ENCODE assay signal across 25 mouse cellular contexts in genomic region chr2:180097585-180097984, GRCm38 (mm10). TPM values are rescaled to one million over a fixed set of nuclear protein-coding genes. Genes with fewer than 3 reads are reported as not detected.
A peak's percentile ranks its signal among the peaks of the same experiment; 100 is the strongest.
DNase-seq lines count a peak whose midpoint lies in the region; ATAC-seq lines count a peak whose summit lies in the region.
"Had no signal": no experiment of that assay in that cellular context is flagged by ENCODE, and none has a peak within 500 bp of the region (broad histone marks: within the 10 kb centered on the region; RNA-seq: fewer than 3 reads in every experiment).

No protein-coding gene starts in this region.

- ATAC-seq in forebrain, embryonic 13.5 days, result peak; percentile 42; the same call in 1 of the 2 replicates
- ATAC-seq in neural tube, embryonic 15.5 days (ENCODE audit: low FRiP score), result peak; percentile 39; the same call in 1 of the 2 replicates
- ATAC-seq: CD4-positive, CD25-positive, alpha-beta regulatory T cell, adult 4 months; intestine, postnatal 0 days; Patski had no signal

- H3K36me3 ChIP-seq in forebrain, embryonic 13.5 days (ENCODE audit: poor library complexity, severe bottlenecking), result no peaks in the 10 kb centered on the region
- no peaks in the 10 kb centered on the region for H3K36me3 ChIP-seq in neural tube, embryonic 15.5 days
- H3K36me3 ChIP-seq: embryonic facial prominence, embryonic 10.5 days; heart, embryonic 13.5 days; limb, embryonic 13.5 days; liver, embryonic 13.5 days had no signal

- peaks cover 47% of the 10 kb centered on the region for H3K27me3 ChIP-seq in forebrain, embryonic 13.5 days
- peaks cover 45% of the 10 kb centered on the region for H3K27me3 ChIP-seq in neural tube, embryonic 15.5 days (replicated peaks)

- 39% methylated on average over 3 of the region's 3 CpGs for WGBS in forebrain, embryonic 13.5 days
- 39% methylated on average over 3 of the region's 3 CpGs for WGBS in neural tube, embryonic 15.5 days

- H3K4me3 ChIP-seq in forebrain, embryonic 13.5 days, result no peak overlapping the region
- no peak overlapping the region for H3K4me3 ChIP-seq in neural tube, embryonic 15.5 days (replicated peaks)
- H3K4me3 ChIP-seq: embryonic facial prominence, embryonic 10.5 days; heart, adult 2 months; heart, embryonic 13.5 days; limb, embryonic 13.5 days; liver, embryonic 13.5 days had no signal

- peaks cover 40% of the 10 kb centered on the region for H3K4me1 ChIP-seq in forebrain, embryonic 13.5 days
- H3K4me1 ChIP-seq in neural tube, embryonic 15.5 days, result peaks cover 10% of the 10 kb centered on the region

- 0 out of 2 replicates have a peak overlapping the region, but pooled peaks have one; percentile 0 for H3K9ac ChIP-seq in forebrain, embryonic 13.5 days
- no peak overlapping the region for H3K9ac ChIP-seq in neural tube, embryonic 15.5 days (replicated peaks)
- H3K9ac ChIP-seq: heart, embryonic 13.5 days; limb, embryonic 13.5 days; liver, embryonic 13.5 days had no signal

- H3K27ac ChIP-seq in forebrain, embryonic 13.5 days, result peak overlapping the region; percentile 38
- H3K27ac ChIP-seq in neural tube, embryonic 15.5 days (replicated peaks), result no peak overlapping the region
- H3K27ac ChIP-seq: embryonic facial prominence, embryonic 10.5 days; heart, adult 2 months; heart, embryonic 13.5 days; limb, embryonic 13.5 days; liver, embryonic 13.5 days had no signal

- H3K9me3 ChIP-seq in forebrain, embryonic 13.5 days (replicated peaks), result no peaks in the 10 kb centered on the region
- no peaks in the 10 kb centered on the region for H3K9me3 ChIP-seq in neural tube, embryonic 15.5 days (replicated peaks)
- H3K9me3 ChIP-seq: embryonic facial prominence, embryonic 10.5 days; heart, embryonic 13.5 days; limb, embryonic 13.5 days; liver, embryonic 13.5 days had no signal

- peak; percentile 88 for DNase-seq in heart, adult 11 months
- DNase-seq in heart, postnatal 4 days, result no peak
- DNase-seq in thymus, postnatal 14 days, result peak; percentile 30
- DNase-seq in thymus, postnatal 25 days, result no peak
- no peak for DNase-seq in kidney, postnatal 25 days
- DNase-seq: adrenal gland, postnatal 36 days; cerebellum, adult 9-10 months; gastrocnemius, postnatal 25 days; heart, adult 2 months; heart, postnatal 14 days; kidney, postnatal 36 days; liver, embryonic 13.5 days; lung, adult 2 months; midbrain, embryonic 14.5 days; right cerebral cortex, postnatal 14 days; spleen, adult 18-20 months had no signal

- H3K4me2 ChIP-seq in forebrain, embryonic 13.5 days, result no peak overlapping the region
- H3K4me2 ChIP-seq in neural tube, embryonic 15.5 days, result no peak overlapping the region
- H3K4me2 ChIP-seq: heart, embryonic 13.5 days; limb, embryonic 13.5 days; liver, embryonic 13.5 days had no signal

RNA-seq across cellular contexts. Expression of gene Hrh3, which starts 6.7 kb away (rescaled TPM):
- not detected for total RNA-seq in heart, postnatal 4 days (2021)
- 2.3 and 2.8 TPM in 2 replicates for polyA plus RNA-seq in forebrain, embryonic 13.5 days (2015; fragmentation: Nextera tagmentation; extraction: Ambion mirVana)
- 1.3 and 1.9 TPM in 2 replicates for polyA plus RNA-seq in neural tube, embryonic 15.5 days (2015; fragmentation: Nextera tagmentation; extraction: Ambion mirVana)
- total RNA-seq: gastrocnemius, postnatal 25 days; heart, postnatal 14 days had no signal
- polyA plus RNA-seq: CD4-positive, CD25-positive, alpha-beta regulatory T cell, adult 4 months; heart, embryonic 13.5 days; intestine, postnatal 0 days; kidney, embryonic 14.5 days; limb, embryonic 13.5 days; liver, embryonic 13.5 days had no signal

RNA-seq across cellular contexts. Expression of gene Osbpl2, which starts 21.5 kb away (rescaled TPM):
- total RNA-seq in heart, postnatal 4 days (2021), result 10 to 100 TPM; 28.5 to 28.6 TPM
- polyA plus RNA-seq in forebrain, embryonic 13.5 days (2015; fragmentation: Nextera tagmentation; extraction: Ambion mirVana), result 48.8 and 53.1 TPM in 2 replicates
- polyA plus RNA-seq in neural tube, embryonic 15.5 days (2015; fragmentation: Nextera tagmentation; extraction: Ambion mirVana), result 63.8 and 71.8 TPM in 2 replicates

RNA-seq across cellular contexts. Expression of gene Mtg2, which starts 27.2 kb away (rescaled TPM):
- 10 to 100 TPM; 14.2 to 16.5 TPM for total RNA-seq in heart, postnatal 4 days (2021)
- polyA plus RNA-seq in forebrain, embryonic 13.5 days (2015; fragmentation: Nextera tagmentation; extraction: Ambion mirVana), result 34.2 and 34.8 TPM in 2 replicates
- 35.1 and 37.6 TPM in 2 replicates for polyA plus RNA-seq in neural tube, embryonic 15.5 days (2015; fragmentation: Nextera tagmentation; extraction: Ambion mirVana)

RNA-seq across cellular contexts. Expression of gene Ss18l1, which starts 55.3 kb away (rescaled TPM):
- 1 to 10 TPM; 4.0 TPM for total RNA-seq in heart, postnatal 4 days (2021)
- polyA plus RNA-seq in forebrain, embryonic 13.5 days (2015; fragmentation: Nextera tagmentation; extraction: Ambion mirVana), result 33.9 and 38.7 TPM in 2 replicates
- 43.2 and 49.9 TPM in 2 replicates for polyA plus RNA-seq in neural tube, embryonic 15.5 days (2015; fragmentation: Nextera tagmentation; extraction: Ambion mirVana)

RNA-seq across cellular contexts. Expression of gene Psma7, which starts 55.4 kb away (rescaled TPM):
- 100 to 1,000 TPM; 174 to 190 TPM for total RNA-seq in heart, postnatal 4 days (2021)
- 716 and 737 TPM in 2 replicates for polyA plus RNA-seq in forebrain, embryonic 13.5 days (2015; fragmentation: Nextera tagmentation; extraction: Ambion mirVana)
- 561 and 578 TPM in 2 replicates for polyA plus RNA-seq in neural tube, embryonic 15.5 days (2015; fragmentation: Nextera tagmentation; extraction: Ambion mirVana)

Comparison
In these comparisons a context has a peak if more than half of its experiments do, and no peak if none do; other contexts are left out.
1. DNase-seq: peak in heart, adult 11 months (single experiment) and thymus, postnatal 14 days (single experiment); none in heart, postnatal 4 days (single experiment), thymus, postnatal 25 days (single experiment) and kidney, postnatal 25 days (0 of 2).